8 mouse cellular contexts compared by ENCODE assay signal in the genomic region with DNA sequence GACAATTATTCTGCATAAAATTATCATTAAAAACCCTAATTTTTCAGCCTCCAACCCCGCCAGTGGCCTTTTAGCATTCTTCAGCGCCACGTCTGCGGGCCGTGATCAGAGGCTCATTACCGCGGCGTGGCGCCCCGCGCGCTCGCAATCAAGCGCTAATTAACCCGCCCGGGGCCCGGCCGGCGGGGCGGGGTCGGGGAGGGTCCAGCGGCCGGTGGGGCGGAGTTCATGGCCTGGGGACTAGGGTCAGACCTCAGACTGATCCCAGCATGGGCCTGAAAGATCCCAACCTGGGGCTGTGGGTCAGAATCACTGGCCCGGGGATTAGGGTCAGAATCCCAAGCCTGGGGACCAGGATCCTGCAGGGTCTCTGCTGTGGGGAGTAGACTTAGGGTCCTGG. TPM values are rescaled to one million over a fixed set of nuclear protein-coding genes. Genes with fewer than 3 reads are reported as not detected.
A peak's percentile ranks its signal among the peaks of the same experiment; 100 is the strongest.
DNase-seq lines count a peak whose midpoint lies in the region; ATAC-seq and TF ChIP-seq lines count a peak whose summit lies in the region.

No protein-coding gene starts in this region.

- H3K27ac ChIP-seq in heart, embryonic 10.5 days, result peak overlapping the region; percentile 70
- no peak overlapping the region for H3K27ac ChIP-seq in forebrain, embryonic 16.5 days (ENCODE audit: low read length)
- no peak overlapping the region; the same call in 1 of the 2 replicates for H3K27ac ChIP-seq in midbrain, embryonic 10.5 days (replicated peaks)

- under 1% methylated on average over 25 of the region's 25 CpGs for WGBS in heart, embryonic 10.5 days
- WGBS in forebrain, embryonic 16.5 days, result under 1% methylated on average over 25 of the region's 25 CpGs
- under 1% methylated on average over 25 of the region's 25 CpGs for WGBS in midbrain, embryonic 10.5 days

- no peak overlapping the region for H3K9ac ChIP-seq in forebrain, embryonic 16.5 days (replicated peaks; ENCODE audit: low read depth, low read length)

- no peak for DNase-seq in heart, embryonic 10.5 days (ENCODE audit: low spot score)
- DNase-seq in heart, postnatal 10 days, result no peak
- DNase-seq in midbrain, embryonic 10.5 days (ENCODE audit: low spot score), result peak; percentile 32
- no peak for DNase-seq in right cerebral cortex, postnatal 36 days (ENCODE audit: low spot score in 2 of 2)

- TF ChIP-seq CTCF in E14TG2a.4 (conservative IDR thresholded peaks at IDR 0.05; ENCODE audit: low read length), result no peak

- no peaks in the 10 kb centered on the region for H3K9me3 ChIP-seq in heart, embryonic 10.5 days
- no peaks in the 10 kb centered on the region for H3K9me3 ChIP-seq in E14TG2a.4 (ENCODE audit: low read length)
- no peaks in the 10 kb centered on the region for H3K9me3 ChIP-seq in forebrain, embryonic 16.5 days (ENCODE audit: control insufficient read depth, low read length)
- no peaks in the 10 kb centered on the region for H3K9me3 ChIP-seq in midbrain, embryonic 10.5 days (replicated peaks)

- intact Hi-C loops in heart, postnatal 10 days (cut with DNase I), result no loop called here

- peaks cover 20% of the 10 kb centered on the region for H3K4me1 ChIP-seq in heart, embryonic 10.5 days
- H3K4me1 ChIP-seq in E14TG2a.4 (replicated peaks; ENCODE audit: low read depth, low read length), result peaks cover 15% of the 10 kb centered on the region
- peaks cover 6% of the 10 kb centered on the region for H3K4me1 ChIP-seq in forebrain, embryonic 16.5 days (replicated peaks; ENCODE audit: control insufficient read depth, insufficient read depth, low read length)
- peaks cover 21% of the 10 kb centered on the region for H3K4me1 ChIP-seq in midbrain, embryonic 10.5 days

- H3K36me3 ChIP-seq in heart, embryonic 10.5 days, result no peaks in the 10 kb centered on the region
- no peaks in the 10 kb centered on the region for H3K36me3 ChIP-seq in E14TG2a.4 (ENCODE audit: insufficient read depth, low read length)
- no peaks in the 10 kb centered on the region for H3K36me3 ChIP-seq in forebrain, embryonic 16.5 days (ENCODE audit: control insufficient read depth, insufficient read depth)
- H3K36me3 ChIP-seq in midbrain, embryonic 10.5 days, result no peaks in the 10 kb centered on the region

- H3K4me2 ChIP-seq in forebrain, embryonic 16.5 days (ENCODE audit: low read length), result peak overlapping the region; percentile 26; the same call in 1 of the 2 replicates

- H3K27me3 ChIP-seq in heart, embryonic 10.5 days (ENCODE audit: insufficient read depth, poor library complexity, severe bottlenecking), result peaks cover 67% of the 10 kb centered on the region
- peaks cover 78% of the 10 kb centered on the region for H3K27me3 ChIP-seq in E14TG2a.4 (ENCODE audit: insufficient read depth, low read length)
- H3K27me3 ChIP-seq in forebrain, embryonic 16.5 days (replicated peaks; ENCODE audit: control insufficient read depth, insufficient read depth, low read length), result peaks cover 45% of the 10 kb centered on the region
- H3K27me3 ChIP-seq in midbrain, embryonic 10.5 days (ENCODE audit: low read depth, poor library complexity, severe bottlenecking), result peaks cover 76% of the 10 kb centered on the region

- peak overlapping the region; percentile 62 for H3K4me3 ChIP-seq in heart, embryonic 10.5 days
- peak overlapping the region; percentile 71 for H3K4me3 ChIP-seq in E14TG2a.4 (replicated peaks; ENCODE audit: low read length)
- 0 out of 2 replicates have a peak overlapping the region, but pooled peaks have one; percentile 6 for H3K4me3 ChIP-seq in forebrain, embryonic 16.5 days (replicated peaks; ENCODE audit: low read length)
- H3K4me3 ChIP-seq in midbrain, embryonic 10.5 days, result peak overlapping the region; percentile 56

- ATAC-seq in forebrain, embryonic 16.5 days, result no peak
- ATAC-seq in frontal cortex, adult (ENCODE audit: low TSS enrichment), result no peak
- ATAC-seq in inflammation-experienced regulatory T-cells, adult 6 months, result no peak

RNA-seq across cellular contexts. Expression of a gene that starts 22.2 kb away (rescaled TPM):
- polyA plus RNA-seq in heart, embryonic 10.5 days (2016; fragmentation: Nextera tagmentation; extraction: Ambion mirVana), result 0.63 and 0.93 TPM in 2 replicates
- total RNA-seq in heart, postnatal 10 days (2021), result 1 to 10 TPM; 6.3 to 8.0 TPM
- 0.14 and 0.33 TPM in 2 replicates for polyA plus RNA-seq in forebrain, embryonic 16.5 days (2015; fragmentation: Nextera tagmentation; extraction: Ambion mirVana)
- 0.09 TPM in 1 of 2 replicates, not detected in the other for polyA plus RNA-seq in midbrain, embryonic 10.5 days (2016; fragmentation: Nextera tagmentation; extraction: Ambion mirVana)
- polyA plus RNA-seq in inflammation-experienced regulatory T-cells, adult 6 months (2017; shearing (Covaris generic)), result not detected

Comparison
In these comparisons a context has a peak if more than half of its experiments do, and no peak if none do; other contexts are left out.
1. H3K4me3 ChIP-seq: peak in every context shown above with its lines; median percentile 71 in E14TG2a.4; 62 in heart, embryonic 10.5 days; 56 in midbrain, embryonic 10.5 days; 6 in forebrain, embryonic 16.5 days.